In the genomic region with DNA sequence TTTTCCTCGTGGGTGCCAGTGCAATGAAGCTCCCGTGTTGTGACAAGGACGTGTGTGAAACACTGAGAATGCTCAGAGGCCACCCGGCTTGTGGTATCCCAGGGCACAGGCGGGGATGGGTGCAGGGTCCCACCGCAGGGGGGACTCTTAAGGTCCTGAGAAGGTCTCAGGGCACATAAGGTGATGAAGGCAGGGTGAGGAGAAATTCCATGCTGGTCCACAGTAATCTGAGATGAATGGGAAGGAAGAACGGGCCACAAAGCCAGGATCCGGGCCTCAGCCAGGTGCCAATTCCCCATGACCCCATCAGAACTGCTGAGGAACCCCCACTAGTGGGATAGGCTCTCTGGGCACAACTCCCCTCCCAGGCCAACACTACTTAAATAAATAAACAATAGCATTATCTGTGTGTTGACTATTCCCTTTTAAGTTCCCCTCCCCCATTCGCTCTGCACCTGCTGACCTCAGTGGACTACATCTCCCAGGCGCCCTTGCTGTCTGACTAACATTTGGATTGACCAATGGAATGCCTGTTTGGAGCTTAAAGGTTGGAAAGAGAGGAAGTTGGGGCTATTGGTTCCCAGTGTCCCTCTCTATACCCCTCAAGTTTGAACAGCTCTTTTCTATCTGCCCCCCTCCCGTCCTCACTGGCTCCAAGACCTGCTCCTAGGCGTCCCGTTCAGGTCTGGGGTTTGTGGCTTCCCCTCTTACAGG, we compare ENCODE assay signal across 9 mouse cellular contexts. TPM values are rescaled to one million over a fixed set of nuclear protein-coding genes. Genes with fewer than 3 reads are reported as not detected.
DNase-seq lines count a peak whose midpoint lies in the region; ATAC-seq lines count a peak whose summit lies in the region.
"Had no signal": no experiment of that assay in that cellular context is flagged by ENCODE, and none has a peak within 500 bp of the region (broad histone marks: within the 10 kb centered on the region; RNA-seq: fewer than 3 reads in every experiment).

No protein-coding gene starts in this region.

- H3K4me3 ChIP-seq in embryonic facial prominence, embryonic 14.5 days (ENCODE audit: low read depth, low read length), result no peak overlapping the region
- no peak overlapping the region for H3K4me3 ChIP-seq in limb, embryonic 11.5 days (ENCODE audit: low read depth, low read length)
- no peak overlapping the region for H3K4me3 ChIP-seq in midbrain, embryonic 14.5 days (replicated peaks; ENCODE audit: low read depth, low read length)
- H3K4me3 ChIP-seq: megakaryocyte, embryonic 14.5 days had no signal

- peaks cover 8% of the 10 kb centered on the region; the same call in 1 of the 2 replicates for H3K9me3 ChIP-seq in embryonic facial prominence, embryonic 14.5 days (ENCODE audit: control insufficient read depth, low read length)
- H3K9me3 ChIP-seq in limb, embryonic 11.5 days (ENCODE audit: control insufficient read depth, low read length), result peaks cover 5% of the 10 kb centered on the region; the same call in 1 of the 2 replicates
- peaks cover 6% of the 10 kb centered on the region; the same call in 1 of the 2 replicates for H3K9me3 ChIP-seq in midbrain, embryonic 14.5 days (ENCODE audit: control insufficient read depth, low read length)

- no peak overlapping the region for H3K27ac ChIP-seq in embryonic facial prominence, embryonic 14.5 days (replicated peaks; ENCODE audit: low read depth, low read length)
- H3K27ac ChIP-seq in limb, embryonic 11.5 days (replicated peaks; ENCODE audit: low read depth, low read length), result no peak overlapping the region
- H3K27ac ChIP-seq in midbrain, embryonic 14.5 days (replicated peaks; ENCODE audit: low read depth, low read length), result peak overlapping the region; percentile 67

- H3K4me2 ChIP-seq in embryonic facial prominence, embryonic 14.5 days (ENCODE audit: low read depth, low read length), result peak overlapping the region; percentile 44
- 0 out of 2 replicates have a peak overlapping the region, but pooled peaks have one; percentile 20 for H3K4me2 ChIP-seq in limb, embryonic 11.5 days (ENCODE audit: low read depth, severe bottlenecking)
- peak overlapping the region; percentile 40 for H3K4me2 ChIP-seq in midbrain, embryonic 14.5 days (ENCODE audit: low read length)

- no peak overlapping the region for H3K9ac ChIP-seq in embryonic facial prominence, embryonic 14.5 days (ENCODE audit: low read depth, low read length)
- H3K9ac ChIP-seq in limb, embryonic 11.5 days (ENCODE audit: low read length), result no peak overlapping the region
- 0 out of 2 replicates have a peak overlapping the region, but pooled peaks have one; percentile 6 for H3K9ac ChIP-seq in midbrain, embryonic 14.5 days (replicated peaks; ENCODE audit: low read length)

- ATAC-seq in embryonic facial prominence, embryonic 14.5 days (ENCODE audit: low read depth), result no peak
- 0 out of 2 replicates have a peak, but pooled peaks have one; percentile 5 for ATAC-seq in limb, embryonic 11.5 days (ENCODE audit: insufficient number of reproducible peaks, low FRiP score, low TSS enrichment, low read depth)
- 0 out of 2 replicates have a peak, but pooled peaks have one; percentile 38 for ATAC-seq in midbrain, embryonic 14.5 days (ENCODE audit: low FRiP score, low TSS enrichment)

- no peaks in the 10 kb centered on the region for H3K36me3 ChIP-seq in embryonic facial prominence, embryonic 14.5 days (ENCODE audit: control insufficient read depth, insufficient read depth, low read length)
- no peaks in the 10 kb centered on the region for H3K36me3 ChIP-seq in limb, embryonic 11.5 days (ENCODE audit: control insufficient read depth, insufficient read depth, low read length)
- no peaks in the 10 kb centered on the region for H3K36me3 ChIP-seq in midbrain, embryonic 14.5 days (ENCODE audit: control insufficient read depth, insufficient read depth, low read length)

- 37% methylated on average over 13 of the region's 13 CpGs for WGBS in embryonic facial prominence, embryonic 14.5 days
- 32% methylated on average over 13 of the region's 13 CpGs for WGBS in limb, embryonic 11.5 days
- WGBS in midbrain, embryonic 14.5 days, result 37% methylated on average over 13 of the region's 13 CpGs

- peaks cover 7% of the 10 kb centered on the region for H3K4me1 ChIP-seq in embryonic facial prominence, embryonic 14.5 days (ENCODE audit: control insufficient read depth, insufficient read depth, low read length)
- H3K4me1 ChIP-seq in limb, embryonic 11.5 days (ENCODE audit: control insufficient read depth, insufficient read depth, low read length), result peaks cover 10% of the 10 kb centered on the region
- peaks cover 25% of the 10 kb centered on the region for H3K4me1 ChIP-seq in midbrain, embryonic 14.5 days (ENCODE audit: control insufficient read depth, insufficient read depth, low read length)

- H3K27me3 ChIP-seq in embryonic facial prominence, embryonic 14.5 days (replicated peaks; ENCODE audit: control insufficient read depth, insufficient read depth, low read length), result peaks cover 20% of the 10 kb centered on the region
- H3K27me3 ChIP-seq in limb, embryonic 11.5 days (ENCODE audit: control insufficient read depth, insufficient read depth, low read length), result peaks cover 6% of the 10 kb centered on the region
- H3K27me3 ChIP-seq in midbrain, embryonic 14.5 days (ENCODE audit: control insufficient read depth, insufficient read depth, low read length), result no peaks in the 10 kb centered on the region

- DNase-seq in 416B (ENCODE audit: low read depth) (peak; percentile 55), ZHBTc4 (ENCODE audit: low read depth, low spot score) (peak; percentile 68)
- DNase-seq in embryonic facial prominence, embryonic 14.5 days (ENCODE audit: low spot score), result peak; percentile 78
- DNase-seq in heart, postnatal 4 days, result peak; percentile 63
- peak; percentile 68 for DNase-seq in limb, embryonic 11.5 days (ENCODE audit: low spot score)
- peak; percentile 92 for DNase-seq in midbrain, embryonic 14.5 days
- no peak for DNase-seq in right cerebral cortex, postnatal 14 days
- DNase-seq in B cell, adult 2 months, result no peak

RNA-seq across cellular contexts. Expression of a gene that starts 4.4 kb away (rescaled TPM):
- 2.8 and 3.0 TPM in 2 replicates for polyA plus RNA-seq in embryonic facial prominence, embryonic 14.5 days (2014; fragmentation: Nextera tagmentation; extraction: Ambion mirVana)
- total RNA-seq in heart, postnatal 4 days (2021), result 10 to 100 TPM; 12.2 to 13.6 TPM
- polyA plus RNA-seq in limb, embryonic 11.5 days (2014; fragmentation: Nextera tagmentation; extraction: Ambion mirVana), result 3.0 and 3.7 TPM in 2 replicates
- polyA plus RNA-seq in midbrain, embryonic 14.5 days (2014; fragmentation: Nextera tagmentation; extraction: Ambion mirVana), result 25.5 and 28.8 TPM in 2 replicates

RNA-seq across cellular contexts. Expression of a gene that starts 46.5 kb away (rescaled TPM):
- 37.4 and 56.5 TPM in 2 replicates for polyA plus RNA-seq in embryonic facial prominence, embryonic 14.5 days (2014; fragmentation: Nextera tagmentation; extraction: Ambion mirVana)
- total RNA-seq in heart, postnatal 4 days (2021), result over 10,000 TPM; 18,495 to 19,403 TPM
- 3.4 TPM in 1 of 2 replicates, not detected in the other for polyA plus RNA-seq in limb, embryonic 11.5 days (2014; fragmentation: Nextera tagmentation; extraction: Ambion mirVana)
- 1.9 and 3.0 TPM in 2 replicates for polyA plus RNA-seq in midbrain, embryonic 14.5 days (2014; fragmentation: Nextera tagmentation; extraction: Ambion mirVana)

Comparison
In these comparisons a context has a peak if more than half of its experiments do, and no peak if none do; other contexts are left out.
1. DNase-seq: peak in 416B (single experiment), ZHBTc4 (single experiment), embryonic facial prominence, embryonic 14.5 days (single experiment), heart, postnatal 4 days (single experiment), limb, embryonic 11.5 days (single experiment) and midbrain, embryonic 14.5 days (single experiment); none in right cerebral cortex, postnatal 14 days (single experiment) and B cell, adult 2 months (0 of 2).
2. Peak in every context shown above with its lines, with median percentiles within 50 percentile points of each other: H3K4me2 ChIP-seq.